Mouse (Mus musculus): Measurements from ENCODE around the gene Wwox.

Gene Wwox

GRCm38 (mm10) chr8:115021731-115022130 lies 582.3 kb downstream of the Wwox start:
- no peak for DNase-seq (ENCODE audit: low read depth)

- no peak for DNase-seq (ENCODE audit: low read depth)
These were observed 584.6 kb downstream of the Wwox start for GRCm38 (mm10) chr8:115024062-115024461.

GRCm38 (mm10) chr8:115025390-115026098 lies 586.1 kb downstream of the Wwox start:
- no peak for DNase-seq (ENCODE audit: low read depth)

GRCm38 (mm10) chr8:115026201-115026600 lies 586.7 kb downstream of the Wwox start:
- DNase-seq (ENCODE audit: low read depth) = no peak

GRCm38 (mm10) chr8:115033194-115033593 lies 593.7 kb downstream of the Wwox start:
- DNase-seq (ENCODE audit: low read depth) = no peak

- no peak for DNase-seq (ENCODE audit: low read depth)
These were observed 596.6 kb downstream of the Wwox start for GRCm38 (mm10) chr8:115036016-115036415.

GRCm38 (mm10) chr8:115038426-115038825 lies 599.0 kb downstream of the Wwox start:
- DNase-seq (ENCODE audit: low read depth) = no peak

- DNase-seq (ENCODE audit: low read depth) = peak; percentile 86
These were observed 606.3 kb downstream of the Wwox start for GRCm38 (mm10) chr8:115045746-115046145.

- DNase-seq (ENCODE audit: low read depth) = peak; percentile 72
These were observed 607.0 kb downstream of the Wwox start for GRCm38 (mm10) chr8:115046496-115046895.

GRCm38 (mm10) chr8:115058193-115058835 lies 618.9 kb downstream of the Wwox start:
- DNase-seq (ENCODE audit: low read depth) = no peak

GRCm38 (mm10) chr8:115063623-115064022 lies 624.2 kb downstream of the Wwox start:
- DNase-seq (ENCODE audit: low read depth) = peak; percentile 70

- DNase-seq (ENCODE audit: low read depth) = peak; percentile 84
These were observed 625.2 kb downstream of the Wwox start for GRCm38 (mm10) chr8:115064691-115065090.

- DNase-seq (ENCODE audit: low read depth) = peak; percentile 17
These were observed 625.9 kb downstream of the Wwox start for GRCm38 (mm10) chr8:115065386-115065785.

GRCm38 (mm10) chr8:115066550-115067058 lies 627.1 kb downstream of the Wwox start:
- no peak for DNase-seq (ENCODE audit: low read depth)

GRCm38 (mm10) chr8:115068723-115069122 lies 629.3 kb downstream of the Wwox start:
- DNase-seq (ENCODE audit: low read depth) = no peak

- DNase-seq (ENCODE audit: low read depth) = peak; percentile 66
These were observed 630.8 kb downstream of the Wwox start for GRCm38 (mm10) chr8:115070225-115070624.

- DNase-seq (ENCODE audit: low read depth) = no peak
These were observed 631.8 kb downstream of the Wwox start for GRCm38 (mm10) chr8:115071231-115071630.

GRCm38 (mm10) chr8:115078296-115078695 lies 638.8 kb downstream of the Wwox start:
- DNase-seq (ENCODE audit: low read depth) = no peak

GRCm38 (mm10) chr8:115081302-115082207 lies 642.1 kb downstream of the Wwox start:
- no peak for DNase-seq (ENCODE audit: low read depth)

- DNase-seq (ENCODE audit: low read depth) = no peak
These were observed 648.7 kb downstream of the Wwox start for GRCm38 (mm10) chr8:115088162-115088561.

- DNase-seq (ENCODE audit: low read depth) = peak; percentile 47
These were observed 650.3 kb downstream of the Wwox start for GRCm38 (mm10) chr8:115089744-115090143.

GRCm38 (mm10) chr8:115090202-115090601 lies 650.7 kb downstream of the Wwox start:
- DNase-seq (ENCODE audit: low read depth) = no peak
